Mouse (Mus musculus): Measurements from ENCODE around the gene Fsd1.

DNA sequence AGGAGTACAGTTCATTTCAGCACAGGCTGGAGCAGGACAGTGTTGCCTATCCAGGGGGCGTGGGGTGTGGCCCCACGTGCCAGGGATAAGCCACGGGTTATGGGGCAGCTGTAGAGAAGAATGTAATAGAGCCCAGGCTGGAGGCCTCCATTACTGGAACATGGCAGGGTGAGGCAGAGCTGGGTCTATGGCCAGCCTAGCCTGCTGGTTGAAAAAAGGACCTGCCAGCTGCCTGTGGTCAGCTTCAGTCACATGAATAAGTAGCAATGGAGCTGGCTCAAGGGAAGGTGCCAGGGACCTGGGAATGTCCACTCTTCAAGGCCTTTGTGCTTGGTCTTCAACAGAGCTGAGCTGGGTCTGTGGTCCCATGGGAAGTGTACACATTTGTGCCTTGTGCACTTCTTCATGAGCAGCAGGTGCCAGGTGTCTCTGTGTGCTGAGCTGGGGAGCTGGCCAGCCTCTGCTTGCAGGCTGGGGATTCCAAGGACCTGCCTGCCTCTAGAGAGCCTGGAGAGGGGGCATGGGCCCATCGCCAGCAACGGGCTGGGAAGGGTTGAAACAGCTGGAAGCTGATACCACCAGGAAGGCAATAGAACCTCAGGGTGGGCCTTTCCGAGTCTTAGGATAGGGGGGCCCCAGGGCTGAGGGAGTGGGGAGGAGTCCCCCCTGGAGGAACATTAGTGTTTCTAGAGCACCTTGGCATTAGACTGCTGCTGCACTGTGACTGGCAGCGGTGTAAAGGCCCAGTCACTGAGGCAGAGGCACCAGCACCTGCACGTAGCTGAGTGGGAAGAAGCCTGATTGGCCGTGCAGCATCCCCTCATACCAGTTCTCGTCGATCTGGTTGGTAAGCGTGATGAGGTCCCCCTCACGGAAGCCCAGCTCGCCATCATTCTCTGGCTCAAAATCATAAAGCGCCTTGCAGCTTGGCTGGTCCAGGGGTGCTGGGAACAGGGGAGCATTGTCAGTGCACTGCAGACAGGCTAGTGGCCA lies 30.8 kb downstream of the Fsd1 start:
- TF ChIP-seq GATA1 (IDR thresholded peaks at IDR 0.05; ENCODE audit: borderline replicate concordance, low read length) = no peak
- TF ChIP-seq CTCF (IDR thresholded peaks at IDR 0.05; ENCODE audit: low read depth, low read length) = no peak
- TF ChIP-seq POLR2AphosphoS5 (IDR thresholded peaks at IDR 0.05; ENCODE audit: insufficient replicate concordance, low read depth, low read length) = no peak
